Mouse (Mus musculus) stomach, postnatal 0 days (tissue): ENCODE data around the gene Stat1. TPM values are rescaled to one million over a fixed set of nuclear protein-coding genes. Genes with fewer than 3 reads are reported as not detected.

Experiments
- ATAC-seq: fragments of 200-750 bp; cut with Nextera tagmentation; 2 replicates; pipeline ENCODE4 v1.8.0; 2017; ENCODE audit not compliant: low FRiP score, low TSS enrichment
- DNase-seq: peaks from one replicate; pipeline ENCODE4 v3.0.0-alpha.2; 2016; ENCODE audit warnings: low spot score
- H3K27ac ChIP-seq: fragments of 300-500 bp; sonication (generic); replicated peaks from 2 replicates; pipeline ENCODE4 v1.5.1; 2014; ENCODE audit warnings: mild to moderate bottlenecking, control low read depth
- H3K27me3 ChIP-seq: fragments of 300-500 bp; sonication (generic); 2 replicates; pipeline ENCODE4 v1.6.1; 2014; ENCODE audit warnings: low read length; ENCODE audit not compliant: control insufficient read depth, insufficient read depth
- H3K36me3 ChIP-seq: fragments of 300-500 bp; sonication (generic); 2 replicates; pipeline ENCODE4 v1.6.1; 2014; ENCODE audit warnings: low read length, mixed read lengths; ENCODE audit not compliant: control insufficient read depth, insufficient read depth
- H3K4me1 ChIP-seq: fragments of 300-500 bp; sonication (generic); replicated peaks from 2 replicates; pipeline ENCODE4 v1.6.1; 2014; ENCODE audit warnings: antibody characterized with exemption; ENCODE audit not compliant: control insufficient read depth, insufficient read depth
- H3K4me2 ChIP-seq: fragments of 300-500 bp; sonication (generic); replicated peaks from 2 replicates; pipeline ENCODE4 v1.6.1; 2014; ENCODE audit warnings: low read depth, mild to moderate bottlenecking, control low read depth, moderate library complexity
- H3K4me3 ChIP-seq: fragments of 300-500 bp; sonication (generic); 2 replicates; pipeline ENCODE4 v1.5.1; 2014; ENCODE audit warnings: low read depth, low read length, control low read depth
- H3K9ac ChIP-seq: fragments of 300-500 bp; sonication (generic); 2 replicates; pipeline ENCODE4 v1.6.1; 2014; ENCODE audit warnings: mild to moderate bottlenecking, low read length, control low read depth, mixed read lengths
- H3K9me3 ChIP-seq: fragments of 300-500 bp; sonication (generic); 2 replicates; pipeline ENCODE4 v1.6.1; 2016; ENCODE audit warnings: low read length; ENCODE audit not compliant: control insufficient read depth
- CTCF ChIP-seq: IDR thresholded peaks from 2 replicates; pipeline ENCODE4 v1.5.1; 2016; ENCODE audit warnings: antibody characterized with exemption, low read depth, mild to moderate bottlenecking, moderate library complexity
- EP300 ChIP-seq: optimal IDR thresholded peaks from 2 replicates; pipeline ENCODE3; 2016; ENCODE audit warnings: antibody characterized with exemption
- WGBS: fragments of 180-500 bp; shearing (Covaris S2); extraction: QIAGEN DNeasy Blood & Tissue Kit; methylation state at CpG from one replicate; pipeline ENCODE4 v1.1.7; 2014; 5-methylcytosine and 5-hydroxymethylcytosine counted together
- polyA plus RNA-seq: library from polyadenylated mRNA; unstranded; fragments of >200 nt; fragmentation: Nextera tagmentation; extraction: Ambion mirVana; gene quantifications from 2 replicates; pipeline ENCODE4 v1.2.1, GENCODE M21; 2015

Gene Stat1
- polyA plus RNA-seq, 1 experiment from 2014 or later, result 22.2 TPM

DNA sequence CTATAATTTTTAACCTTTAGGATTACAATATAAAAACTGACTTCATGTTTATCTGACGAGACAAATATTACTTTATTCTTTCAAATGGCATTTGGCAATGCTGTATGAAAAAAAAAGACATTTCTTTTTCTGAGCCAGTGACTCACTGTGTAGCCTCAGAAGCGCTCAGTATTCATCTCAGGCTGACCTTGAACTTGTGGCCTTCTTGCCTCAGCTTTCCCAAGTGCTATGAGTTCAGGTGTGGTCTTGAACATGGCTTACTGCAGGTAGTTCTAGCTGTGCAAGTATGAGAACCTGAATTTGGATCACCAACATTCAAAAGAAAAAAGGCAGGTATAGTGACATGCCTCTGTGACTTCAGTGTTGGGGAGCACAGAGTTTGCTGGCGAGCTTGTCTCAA lies 1.8 kb downstream of the Stat1 start:
- 82% methylated on average over 3 of the region's 3 CpGs for WGBS
- Histone ChIP-seq H3K36me3 (0 out of 2 replicates have a peak, but pooled peaks cover 4% of the 10 kb centered on the region), H3K9me3 (no peaks in the 10 kb centered on the region), H3K4me1 (no peaks in the 10 kb centered on the region), H3K4me3 (no peak overlapping the region), H3K27ac (no peak overlapping the region), H3K4me2 (peak overlapping the region; percentile 77; the same call in 1 of the 2 replicates), H3K9ac (no peak overlapping the region), H3K27me3 (no peaks in the 10 kb centered on the region)
- TF ChIP-seq CTCF (no peak), EP300 (no peak)
- DNase-seq, result no peak
- ATAC-seq, result no peak

DNA sequence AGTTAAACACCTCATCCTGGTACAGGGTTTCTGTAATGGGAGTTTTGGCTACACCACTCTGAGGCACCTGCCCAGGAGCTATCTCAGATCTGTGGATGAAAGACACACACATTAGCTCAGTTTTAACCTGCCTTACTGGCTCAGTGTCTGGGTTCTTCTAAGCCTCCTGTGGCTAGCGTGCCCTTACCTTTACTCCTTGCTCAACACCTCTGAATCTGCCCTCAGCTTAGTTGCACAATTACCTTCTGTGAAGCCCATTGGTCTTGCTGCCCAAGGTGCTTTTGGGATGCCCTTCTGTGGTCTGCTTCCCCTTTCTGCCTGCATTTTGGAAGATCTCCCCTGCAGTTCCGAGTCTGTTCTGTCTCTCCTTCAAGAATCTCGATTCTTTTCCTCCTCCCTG lies 5.6 kb downstream of the Stat1 start:
- WGBS, result 69% methylated on average over 3 of the region's 3 CpGs

DNA sequence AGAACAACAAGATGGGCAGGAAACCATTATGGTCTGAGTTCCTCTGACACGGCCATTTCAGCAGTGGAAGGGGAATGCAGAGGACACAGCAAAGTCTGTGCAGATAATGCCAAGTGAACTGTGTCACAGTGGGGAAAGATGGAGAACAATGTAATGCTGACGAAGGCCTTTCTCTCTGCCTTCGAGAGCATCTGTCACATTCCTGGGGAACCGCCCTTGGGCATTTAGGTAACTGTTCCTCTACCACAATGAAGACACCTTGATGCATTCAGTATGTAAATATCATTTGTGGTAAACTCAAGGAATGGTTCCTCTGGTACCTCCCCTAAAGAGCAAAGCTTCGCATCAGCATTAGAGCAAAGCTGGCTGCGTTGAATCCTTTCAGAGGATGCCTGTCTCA lies 8.1 kb downstream of the Stat1 start:
- no peaks in the 10 kb centered on the region for H3K9me3 ChIP-seq
- DNase-seq, result no peak
- no peak overlapping the region for H3K4me3 ChIP-seq
- H3K27ac ChIP-seq, result no peak overlapping the region
- H3K9ac ChIP-seq, result no peak overlapping the region
- H3K4me2 ChIP-seq, result no peak overlapping the region
- no peaks in the 10 kb centered on the region for H3K27me3 ChIP-seq
- peaks cover 7% of the 10 kb centered on the region; the same call in 1 of the 2 replicates for H3K36me3 ChIP-seq
- 95% methylated on average over 6 of the region's 6 CpGs for WGBS
- ATAC-seq, result no peak
- no peaks in the 10 kb centered on the region for H3K4me1 ChIP-seq
- TF ChIP-seq CTCF, result no peak

More for the DNA sequence above, 5.6 kb downstream of the Stat1 start:
- Histone ChIP-seq H3K27ac (no peak overlapping the region), H3K4me1 (no peaks in the 10 kb centered on the region), H3K4me2 (no peak overlapping the region), H3K4me3 (no peak overlapping the region), H3K9me3 (no peaks in the 10 kb centered on the region), H3K9ac (no peak overlapping the region), H3K27me3 (no peaks in the 10 kb centered on the region), H3K36me3 (peaks cover 8% of the 10 kb centered on the region; the same call in 1 of the 2 replicates)
- DNase-seq (no peak), ATAC-seq (no peak)
- no peak for TF ChIP-seq EP300
- TF ChIP-seq CTCF, result no peak

DNA sequence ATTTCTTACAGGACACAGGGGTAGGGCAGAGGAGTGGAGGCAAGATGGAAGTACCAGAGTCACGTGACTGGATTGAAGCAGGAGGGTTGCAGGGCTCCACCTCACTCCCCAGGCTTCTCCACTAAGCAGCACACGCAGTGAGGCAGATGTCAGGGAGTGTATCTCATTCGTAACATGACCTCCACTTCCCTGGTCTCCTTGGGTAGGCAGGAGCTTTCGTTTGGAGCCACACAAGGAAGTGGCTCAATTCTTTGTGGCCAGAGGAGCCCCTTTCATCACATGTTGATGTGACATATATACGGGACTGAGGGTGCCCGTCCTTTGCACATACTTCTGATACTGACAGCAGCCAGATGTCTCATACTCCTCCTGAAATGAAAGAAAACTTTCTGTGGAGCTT lies 10.6 kb downstream of the Stat1 start:
- H3K4me2 ChIP-seq, result no peak overlapping the region
- H3K9ac ChIP-seq, result no peak overlapping the region
- peaks cover 15% of the 10 kb centered on the region; the same call in 1 of the 2 replicates for H3K36me3 ChIP-seq
- H3K9me3 ChIP-seq, result no peaks in the 10 kb centered on the region
- no peak overlapping the region for H3K27ac ChIP-seq
- H3K4me1 ChIP-seq, result no peaks in the 10 kb centered on the region
- DNase-seq (no peak), ATAC-seq (no peak)
- H3K27me3 ChIP-seq, result no peaks in the 10 kb centered on the region
- 63% methylated on average over 6 of the region's 6 CpGs for WGBS
- H3K4me3 ChIP-seq, result no peak overlapping the region
- TF ChIP-seq CTCF (no peak), EP300 (no peak)

DNA sequence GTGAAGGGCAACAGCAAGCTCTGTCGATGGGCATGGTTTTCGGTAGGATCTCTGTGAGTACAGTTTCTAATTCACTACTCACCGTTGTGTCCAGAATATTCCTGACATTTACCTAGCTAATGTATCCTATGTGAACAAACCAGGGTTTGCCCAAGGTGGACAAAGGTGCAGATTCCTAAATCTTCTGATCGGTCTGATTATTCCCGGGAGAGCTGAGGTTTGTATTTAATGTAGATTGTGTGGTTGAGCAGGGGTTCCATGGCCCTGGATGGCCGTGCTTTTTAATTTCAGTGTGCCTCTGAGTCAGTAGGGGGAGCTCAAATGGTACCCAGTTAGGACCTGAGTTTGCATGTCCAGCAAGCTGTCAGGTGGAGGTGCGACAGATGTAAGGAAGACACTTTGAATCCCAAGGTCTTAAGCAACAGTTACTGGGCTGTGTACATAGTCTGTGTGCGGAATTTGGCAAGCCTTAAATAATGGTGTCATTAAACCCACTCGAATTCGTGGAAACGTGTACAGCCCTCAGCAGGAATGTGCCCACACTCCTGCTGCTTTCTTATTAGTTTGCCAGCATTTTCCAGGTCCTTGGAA lies 12.6 kb downstream of the Stat1 start:
- no peak overlapping the region for H3K27ac ChIP-seq
- H3K4me2 ChIP-seq, result no peak overlapping the region
- H3K36me3 ChIP-seq, result peaks cover 15% of the 10 kb centered on the region; the same call in 1 of the 2 replicates
- no peak overlapping the region for H3K4me3 ChIP-seq
- no peak for DNase-seq
- 76% methylated on average over 11 of the region's 11 CpGs for WGBS
- TF ChIP-seq EP300, result no peak
- peak; percentile 33 for TF ChIP-seq CTCF
- no peaks in the 10 kb centered on the region for H3K9me3 ChIP-seq
- H3K27me3 ChIP-seq, result no peaks in the 10 kb centered on the region
- ATAC-seq, result no peak
- H3K9ac ChIP-seq, result no peak overlapping the region
- no peaks in the 10 kb centered on the region for H3K4me1 ChIP-seq

DNA sequence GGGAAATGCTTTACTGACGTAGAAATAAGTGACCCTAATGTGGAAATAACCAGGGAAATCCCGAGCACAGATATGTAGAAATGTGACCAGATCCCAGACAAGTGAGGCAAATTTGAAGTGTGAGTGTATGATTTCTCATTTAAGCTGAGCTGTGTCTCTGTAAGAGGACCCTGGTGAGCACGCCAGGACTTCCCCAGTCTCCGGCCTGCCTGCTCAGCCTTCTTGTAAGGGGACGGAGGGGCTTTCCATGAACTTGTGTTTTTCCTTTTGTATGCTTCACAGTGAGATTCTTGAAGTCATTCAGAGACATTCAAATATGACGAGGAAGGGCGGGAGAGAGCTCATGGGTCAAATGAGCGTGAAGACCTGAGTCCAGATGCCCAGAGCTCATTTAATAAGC lies 14.0 kb downstream of the Stat1 start:
- DNase-seq (no peak), ATAC-seq (no peak)
- Histone ChIP-seq H3K36me3 (peaks cover 18% of the 10 kb centered on the region; the same call in 1 of the 2 replicates), H3K4me2 (no peak overlapping the region), H3K4me1 (no peaks in the 10 kb centered on the region), H3K27me3 (no peaks in the 10 kb centered on the region), H3K4me3 (no peak overlapping the region), H3K9me3 (no peaks in the 10 kb centered on the region), H3K9ac (no peak overlapping the region), H3K27ac (no peak overlapping the region)
- 93% methylated on average over 8 of the region's 8 CpGs for WGBS
- TF ChIP-seq CTCF (no peak), EP300 (no peak)
